Mouse (Mus musculus) CH12.LX (cell line): Measurements from ENCODE around the gene 1700123O20Rik.

ENCODE experiments used
- CTCF ChIP-seq, 2 experiments: IDR thresholded peaks in 1 of 2; conservative IDR thresholded peaks in 1 of 2; 2 replicates each; pipeline ENCODE4 v1.5.1; 2011 to 2012; ENCODE audit warnings: low read depth in 2 of 2, low read length in 2 of 2, improper control_type of control experiment in 1 of 2, inconsistent platforms in 1 of 2, mild to moderate bottlenecking in 1 of 2, moderate library complexity in 1 of 2
- ETS1 ChIP-seq: conservative IDR thresholded peaks from 2 replicates; pipeline ENCODE4 v1.6.1; 2012; ENCODE audit warnings: low read depth, mild to moderate bottlenecking, inconsistent platforms, low read length, improper control_type of control experiment, moderate library complexity
- HCFC1 ChIP-seq: IDR thresholded peaks from 2 replicates; pipeline ENCODE4 v1.6.1; 2012; ENCODE audit warnings: low read depth, mild to moderate bottlenecking, inconsistent platforms, low read length, improper control_type of control experiment
- MAFK ChIP-seq: IDR thresholded peaks from 2 replicates; pipeline ENCODE4 v1.6.1; 2011; ENCODE audit warnings: low read length, improper control_type of control experiment; ENCODE audit not compliant: insufficient replicate concordance
- MAX ChIP-seq: IDR thresholded peaks from 2 replicates; pipeline ENCODE4 v1.6.1; 2011; ENCODE audit warnings: low read length, improper control_type of control experiment
- MXI1 ChIP-seq: IDR thresholded peaks from 2 replicates; pipeline ENCODE4 v1.6.1; 2011; ENCODE audit warnings: mild to moderate bottlenecking, low read depth, low read length, improper control_type of control experiment
- PAX5 ChIP-seq: IDR thresholded peaks from 2 replicates; pipeline ENCODE4 v1.6.1; 2012; ENCODE audit warnings: low read length, inconsistent platforms, mixed read lengths
- POLR2A ChIP-seq: IDR thresholded peaks from 2 replicates; pipeline ENCODE4 v1.6.1; 2011; ENCODE audit warnings: low read depth, mild to moderate bottlenecking, improper control_type of control experiment, low read length
- SIN3A ChIP-seq: IDR thresholded peaks from 2 replicates; pipeline ENCODE4 v1.6.1; 2012; ENCODE audit warnings: low read length, improper control_type of control experiment, inconsistent platforms
- ZKSCAN1 ChIP-seq: IDR thresholded peaks from 2 replicates; pipeline ENCODE4 v1.6.1; 2012; ENCODE audit warnings: low read depth, inconsistent platforms, low read length, improper control_type of control experiment, borderline replicate concordance
- ZMIZ1 ChIP-seq: IDR thresholded peaks from 2 replicates; pipeline ENCODE4 v1.6.1; 2012; ENCODE audit warnings: low read depth, mild to moderate bottlenecking, inconsistent platforms, low read length, improper control_type of control experiment

DNA sequence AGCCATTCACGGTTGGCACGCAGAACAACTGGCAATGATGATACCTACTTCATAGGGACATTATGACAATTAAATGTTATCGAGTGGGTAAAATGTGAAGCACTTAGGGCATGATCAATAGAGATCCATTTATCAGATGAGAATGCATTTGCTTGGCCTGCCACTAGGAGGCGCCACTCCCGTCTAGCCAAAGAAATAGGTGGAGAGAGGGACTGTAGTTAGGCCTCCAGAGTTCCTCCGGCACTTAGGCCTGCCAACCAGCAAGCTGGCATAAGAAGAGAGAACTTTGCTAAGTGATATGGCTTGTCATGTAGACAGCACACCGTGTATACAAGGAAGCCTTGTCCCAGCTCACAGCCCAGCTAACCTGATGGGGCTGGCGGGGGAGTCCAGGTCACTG, 49.1 kb upstream of the 1700123O20Rik start:
- no peak for TF ChIP-seq HCFC1
- TF ChIP-seq POLR2A, result no peak
- peak; percentile 88 to 99 for TF ChIP-seq CTCF (conservative IDR thresholded peaks at IDR 0.05 in 1 of 2, IDR thresholded peaks at IDR 0.05 in 1 of 2; ENCODE audit: low read depth in 2 of 2, low read length in 2 of 2)
- no peak for TF ChIP-seq ZMIZ1
- no peak for TF ChIP-seq ETS1
- TF ChIP-seq ZKSCAN1, result no peak
- TF ChIP-seq MAFK, result no peak
- no peak for TF ChIP-seq PAX5
- no peak for TF ChIP-seq MXI1
- no peak for TF ChIP-seq MAX
- TF ChIP-seq SIN3A, result no peak
